Mouse (Mus musculus) kidney, postnatal 10 days (tissue): ENCODE measurements around the gene Nubpl.
"Not testable (repeated sequence)": the region's sequence is repeated elsewhere in the genome, so short reads cannot be mapped to it uniquely, and the experiment has no call there.

ENCODE experiments used
- DNase-seq: peaks from one replicate; pipeline ENCODE4 v3.0.0; 2021; ENCODE audit warnings: mixed read lengths

Nubpl gene

GRCm38 (mm10) chr12:52097650-52098070, at the start of gene Nubpl:
Gene Nubpl (plus strand): TSS chr12:52097737.
- peak; percentile 98 for DNase-seq

DNA sequence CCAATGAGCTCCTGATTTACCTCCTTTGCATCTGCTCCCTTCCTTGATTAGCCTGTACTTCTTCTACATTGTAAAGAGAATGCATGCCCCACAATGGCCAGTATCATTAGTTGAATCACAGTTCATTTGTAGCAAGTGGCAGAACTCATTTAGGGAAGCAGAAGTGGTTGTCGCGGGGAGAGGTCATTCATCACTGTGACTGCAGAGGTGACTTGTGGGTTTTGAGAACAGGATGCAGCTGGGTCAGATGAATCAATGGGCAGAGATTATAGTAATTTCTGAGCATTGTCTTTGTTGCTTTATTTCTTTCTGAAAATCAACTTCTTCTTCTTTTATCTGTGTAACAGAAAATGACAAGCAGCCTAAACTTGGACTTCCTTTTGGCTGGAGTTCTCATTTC, 48.2 kb upstream of the Nubpl start:
- DNase-seq = no peak

GRCm38 (mm10) chr12:52079296-52079695, 18.2 kb upstream of the Nubpl start:
- DNase-seq = not testable (repeated sequence)

DNA sequence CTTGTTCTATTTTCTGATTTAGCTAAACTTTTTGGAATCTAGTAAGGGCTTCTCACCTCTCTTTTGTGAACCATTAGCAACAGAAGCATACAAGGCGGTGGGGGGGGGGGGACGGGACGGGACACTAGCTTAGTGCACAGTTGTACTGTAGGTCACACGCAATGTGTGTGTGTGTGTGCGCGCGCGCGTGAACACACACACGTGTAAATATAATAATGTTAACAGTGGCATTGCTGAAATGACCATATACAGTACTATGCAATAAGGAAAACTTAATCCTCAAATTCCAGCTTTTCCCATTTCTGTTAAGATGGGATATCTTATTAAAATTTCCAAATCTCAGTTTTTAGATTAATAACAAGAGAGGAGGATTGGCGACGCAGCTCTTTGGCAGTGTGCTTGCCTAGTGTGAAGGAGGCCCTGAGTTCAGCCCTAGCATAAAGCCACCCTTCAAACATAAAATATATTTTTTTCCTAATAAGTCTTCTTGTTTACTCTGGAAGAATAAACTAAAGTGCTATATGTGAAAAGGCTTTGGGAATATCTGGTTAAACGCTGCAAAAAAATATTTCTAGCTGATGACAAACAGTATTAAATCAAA, 388 bp upstream of the Nubpl start:
- no peak for DNase-seq

- DNase-seq = no peak
Observed at GRCm38 (mm10) chr12:52120276-52120675, 22.7 kb downstream of the Nubpl start.

DNA sequence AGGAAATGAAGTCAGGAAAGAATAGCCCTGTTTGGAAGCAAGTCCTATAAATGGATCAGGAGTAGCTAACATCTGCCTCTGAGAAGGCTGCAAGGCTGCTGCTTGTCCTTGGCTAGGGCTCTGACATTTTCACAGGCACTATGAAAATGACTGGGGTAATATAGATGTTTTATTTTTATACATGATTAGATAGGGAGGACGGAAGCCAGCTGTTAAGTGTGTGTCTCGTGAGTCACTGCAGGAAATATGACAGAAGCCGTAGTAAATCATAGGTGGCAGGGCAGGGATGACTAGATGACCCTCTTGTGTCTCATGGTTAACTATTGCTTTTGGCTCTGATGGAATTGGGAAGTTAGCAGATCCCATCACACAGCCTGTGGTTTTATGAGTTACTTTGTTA, 28.9 kb downstream of the Nubpl start:
- DNase-seq = peak; percentile 45

GRCm38 (mm10) chr12:52129072-52129471, 31.5 kb downstream of the Nubpl start:
- DNase-seq = no peak

- DNase-seq = peak; percentile 63
Observed at GRCm38 (mm10) chr12:52132256-52132655, 34.7 kb downstream of the Nubpl start.

DNA sequence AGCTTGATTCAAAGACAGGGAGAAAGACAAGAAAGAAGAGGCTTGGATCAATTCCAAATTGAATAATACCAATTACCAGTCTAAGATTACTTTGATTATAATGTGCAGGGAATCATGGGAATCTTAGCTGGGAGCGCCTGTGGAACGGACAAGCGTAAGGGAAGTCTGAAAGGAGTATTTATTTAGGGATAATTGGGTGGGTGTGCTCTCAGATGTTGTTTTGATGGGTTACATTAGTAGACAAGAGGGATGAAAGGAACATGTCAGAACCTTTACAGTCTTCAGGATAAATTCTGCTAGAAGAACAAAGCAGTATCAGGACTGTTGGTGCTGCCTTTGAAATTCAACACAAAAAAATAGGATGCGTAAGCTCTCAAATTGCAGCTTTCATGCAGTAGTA, 40.8 kb downstream of the Nubpl start:
- no peak for DNase-seq

- no peak for DNase-seq
Observed at GRCm38 (mm10) chr12:52146639-52147038, 49.1 kb downstream of the Nubpl start.

DNA sequence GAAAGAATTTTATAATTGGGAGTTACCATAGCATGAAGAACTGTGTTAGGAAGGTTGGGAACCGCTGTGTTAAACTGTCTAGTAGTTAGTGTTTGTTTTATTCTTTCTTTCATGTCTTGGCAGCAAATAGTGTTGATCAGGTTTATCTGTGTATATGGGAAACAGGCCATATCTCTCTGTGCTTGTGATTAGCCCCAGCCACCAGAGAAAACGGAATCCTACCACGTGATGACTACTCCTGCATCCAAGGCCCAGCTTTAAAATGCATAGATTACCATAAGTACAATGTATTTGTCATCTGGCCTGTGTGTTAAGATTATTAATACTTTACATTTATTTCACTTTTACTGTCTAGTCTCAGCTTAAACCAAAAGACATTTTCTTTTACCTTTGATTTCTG, 51.9 kb downstream of the Nubpl start:
- DNase-seq = no peak

GRCm38 (mm10) chr12:52152071-52152470, 54.5 kb downstream of the Nubpl start:
- no peak for DNase-seq

DNA sequence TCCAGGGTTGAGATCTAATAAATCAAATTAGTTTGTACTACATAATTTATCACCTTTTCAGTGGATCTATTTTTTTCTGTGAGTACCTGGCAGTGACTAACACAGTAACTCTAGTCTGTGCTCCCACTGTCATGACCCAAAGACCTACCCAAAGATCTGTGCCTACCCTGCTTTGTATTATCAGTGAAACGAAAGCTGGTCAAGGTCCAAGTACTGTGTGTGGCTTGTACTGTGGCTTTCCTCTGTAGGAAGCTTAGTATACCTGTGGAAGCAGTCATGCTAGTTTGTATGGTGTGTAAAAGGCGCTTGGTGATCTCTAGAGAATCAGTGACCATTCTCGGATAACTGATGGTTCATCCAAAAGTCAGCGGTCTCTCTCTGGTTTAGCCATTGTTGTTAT, 57.4 kb downstream of the Nubpl start:
- no peak for DNase-seq

- no peak for DNase-seq
Observed at GRCm38 (mm10) chr12:52164414-52164813, 66.9 kb downstream of the Nubpl start.

- no peak for DNase-seq
Observed at GRCm38 (mm10) chr12:52186205-52186793, 88.8 kb downstream of the Nubpl start.

- no peak for DNase-seq
Observed at GRCm38 (mm10) chr12:52186963-52187590, 89.5 kb downstream of the Nubpl start.

GRCm38 (mm10) chr12:52198471-52198870, 100.9 kb downstream of the Nubpl start:
- no peak for DNase-seq

DNA sequence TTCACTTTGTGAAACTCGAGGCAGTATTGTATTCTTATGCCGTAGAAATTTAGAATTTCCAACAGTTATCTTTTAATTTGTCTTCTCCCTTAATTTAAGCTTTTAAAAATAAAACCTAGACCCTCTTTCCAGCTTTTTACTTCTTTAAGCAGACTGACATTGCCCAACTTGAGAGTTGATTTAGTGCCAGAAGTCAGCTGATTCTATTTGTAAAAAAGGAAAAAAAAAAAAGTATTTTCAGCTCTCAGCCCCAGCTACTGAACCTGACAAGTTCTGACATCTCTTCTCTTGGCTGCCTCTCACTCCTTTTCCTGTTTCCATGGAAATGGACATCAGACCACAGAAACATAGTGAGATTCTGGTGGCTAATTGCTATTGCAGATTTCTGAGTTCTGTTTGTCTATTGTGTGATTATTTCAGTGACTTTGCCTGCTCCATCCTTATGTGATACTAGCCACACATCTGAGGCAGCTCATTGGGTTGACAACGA, 111.6 kb downstream of the Nubpl start:
- no peak for DNase-seq

GRCm38 (mm10) chr12:52211144-52211543, 113.6 kb downstream of the Nubpl start:
- no peak for DNase-seq

- no peak for DNase-seq
Observed at GRCm38 (mm10) chr12:52214837-52215236, 117.3 kb downstream of the Nubpl start.

DNA sequence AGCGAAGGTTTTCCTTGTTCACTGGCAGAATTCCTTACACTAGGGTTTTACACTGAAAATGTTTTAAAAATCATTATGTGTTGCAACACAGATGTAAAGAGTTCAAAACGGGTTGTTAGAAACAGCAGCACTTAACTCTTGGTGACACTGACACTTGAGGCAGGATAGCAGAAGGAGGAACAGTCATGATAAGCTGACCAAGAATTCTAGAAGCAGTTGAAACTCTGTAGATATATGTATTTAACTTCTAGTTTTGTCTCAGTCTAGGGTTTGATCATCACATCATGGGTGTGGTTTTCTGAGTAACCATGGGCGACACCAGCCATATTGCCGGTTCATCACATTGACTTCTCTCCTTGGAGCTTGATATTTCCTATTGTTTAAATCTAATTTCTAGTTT, 127.4 kb downstream of the Nubpl start:
- no peak for DNase-seq

GRCm38 (mm10) chr12:52228746-52229145, 131.2 kb downstream of the Nubpl start:
- no peak for DNase-seq

DNA sequence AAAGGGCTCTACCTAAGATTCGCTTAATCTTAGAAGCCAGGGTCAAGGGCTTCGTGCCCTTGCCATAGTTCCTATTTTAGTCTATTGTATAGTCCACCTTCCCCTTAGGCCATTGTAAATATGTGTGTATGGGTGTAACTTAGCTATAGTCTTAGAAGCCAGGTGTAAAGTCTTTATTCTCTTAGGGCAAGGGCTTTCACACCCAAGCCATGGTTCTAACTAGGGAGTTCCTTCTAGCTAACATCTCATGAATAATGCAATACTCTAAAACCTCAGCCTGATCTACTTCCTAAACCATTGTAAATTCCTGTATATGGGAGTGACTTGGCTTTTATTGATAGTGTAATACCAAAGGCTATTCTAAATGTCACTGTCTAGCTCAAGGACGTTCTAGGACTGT, 134.4 kb downstream of the Nubpl start:
- DNase-seq = not testable (repeated sequence)

DNA sequence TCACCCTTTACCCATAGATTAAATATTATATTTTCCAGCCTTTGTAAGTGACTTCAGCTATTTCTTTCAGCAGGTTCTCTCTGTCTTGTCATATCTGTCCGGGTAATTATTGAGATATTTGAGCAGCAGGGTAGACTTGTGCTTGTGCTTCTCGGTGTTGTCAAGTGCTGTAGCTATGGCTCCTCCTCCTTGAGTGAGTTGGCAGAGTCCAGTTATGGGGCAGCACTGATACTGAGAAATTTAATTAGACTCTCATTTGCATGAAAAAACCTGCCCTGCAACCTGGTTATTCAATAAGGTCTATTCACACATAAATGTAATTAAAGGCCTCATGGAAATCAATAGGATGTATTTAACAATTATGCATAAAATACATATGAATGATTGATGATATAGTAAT, 145.2 kb downstream of the Nubpl start:
- DNase-seq = no peak
